Mouse (Mus musculus) lung, embryonic 14.5 days (tissue): ENCODE measurements around the gene F930015N05Rik. TPM values are rescaled to one million over a fixed set of nuclear protein-coding genes. Genes with fewer than 3 reads are reported as not detected.

Experiments used
- ATAC-seq: fragments of 200-750 bp; cut with Nextera tagmentation; 2 replicates; pipeline ENCODE4 v1.8.0; 2017; ENCODE audit warnings: mild to moderate bottlenecking, moderate TSS enrichment, moderate library complexity; ENCODE audit not compliant: insufficient read depth
- DNase-seq: peaks from one replicate; pipeline ENCODE4 v3.0.0-alpha.2; 2015
- H3K27ac ChIP-seq: fragments of 300-500 bp; sonication (generic); 2 replicates; pipeline ENCODE4 v1.5.1; 2014; ENCODE audit warnings: low read depth, mild to moderate bottlenecking, moderate library complexity
- H3K27me3 ChIP-seq: fragments of 300-500 bp; sonication (generic); 2 replicates; pipeline ENCODE4 v1.6.1; 2014; ENCODE audit warnings: low read length, control low read depth; ENCODE audit not compliant: insufficient read depth
- H3K36me3 ChIP-seq: fragments of 300-500 bp; sonication (generic); 2 replicates; pipeline ENCODE4 v1.6.1; 2014; ENCODE audit warnings: control low read depth; ENCODE audit not compliant: insufficient read depth
- H3K4me1 ChIP-seq: fragments of 300-500 bp; sonication (generic); 2 replicates; pipeline ENCODE4 v1.6.1; 2014; ENCODE audit warnings: antibody characterized with exemption, control low read depth; ENCODE audit not compliant: insufficient read depth
- H3K4me2 ChIP-seq: fragments of 300-500 bp; sonication (generic); 2 replicates; pipeline ENCODE4 v1.6.1; 2014; ENCODE audit warnings: mild to moderate bottlenecking
- H3K4me3 ChIP-seq: fragments of 300-500 bp; sonication (generic); 2 replicates; pipeline ENCODE4 v1.5.1; 2014; ENCODE audit warnings: low read depth, low read length
- H3K9ac ChIP-seq: fragments of 300-500 bp; sonication (generic); 2 replicates; pipeline ENCODE4 v1.6.1; 2014
- H3K9me3 ChIP-seq: fragments of 300-500 bp; sonication (generic); 2 replicates; pipeline ENCODE4 v1.6.1; 2016; ENCODE audit warnings: low read depth, low read length, control low read depth
- CTCF ChIP-seq: IDR thresholded peaks from 2 replicates; pipeline ENCODE4 v1.5.1; 2016; ENCODE audit warnings: antibody characterized with exemption, low read depth
- WGBS: fragments of 180-500 bp; shearing (Covaris S2); extraction: QIAGEN DNeasy Blood & Tissue Kit; methylation state at CpG from one replicate; pipeline ENCODE4 v1.1.7; 2014; 5-methylcytosine and 5-hydroxymethylcytosine counted together
- polyA plus RNA-seq: library from polyadenylated mRNA; unstranded; fragments of >200 nt; fragmentation: Nextera tagmentation; extraction: Ambion mirVana; gene quantifications from 2 replicates; pipeline ENCODE4 v1.2.1, GENCODE M21; 2014

F930015N05Rik gene
- polyA plus RNA-seq, 1 experiment from 2014 or later = 0.37 TPM

- ATAC-seq = no peak
- TF ChIP-seq CTCF = no peak
- no peaks in the 10 kb centered on the region for H3K27me3 ChIP-seq
- WGBS = 45% methylated on average over 1 of the region's 1 CpGs
- no peak for DNase-seq
- no peak overlapping the region for H3K9ac ChIP-seq
- no peaks in the 10 kb centered on the region for H3K4me1 ChIP-seq
- H3K4me2 ChIP-seq = no peak overlapping the region
- no peaks in the 10 kb centered on the region for H3K36me3 ChIP-seq
- no peaks in the 10 kb centered on the region for H3K9me3 ChIP-seq
- H3K4me3 ChIP-seq = no peak overlapping the region
- H3K27ac ChIP-seq = no peak overlapping the region
Observed at GRCm38 (mm10) chr11:64445227-64445626, 8.8 kb upstream of the F930015N05Rik start.

- Histone ChIP-seq H3K4me2 (no peak overlapping the region), H3K36me3 (no peaks in the 10 kb centered on the region), H3K4me3 (no peak overlapping the region), H3K27ac (no peak overlapping the region), H3K4me1 (no peaks in the 10 kb centered on the region), H3K27me3 (peaks cover 5% of the 10 kb centered on the region; the same call in 1 of the 2 replicates), H3K9ac (no peak overlapping the region), H3K9me3 (no peaks in the 10 kb centered on the region)
- ATAC-seq (no peak), DNase-seq (no peak)
- WGBS = 40% methylated on average over 3 of the region's 3 CpGs
- no peak for TF ChIP-seq CTCF
Observed at GRCm38 (mm10) chr11:64442701-64443100, 6.2 kb upstream of the F930015N05Rik start.

- DNase-seq (peak; percentile 95), ATAC-seq (no peak)
- peak; percentile 72 for TF ChIP-seq CTCF
- no peaks in the 10 kb centered on the region for H3K4me1 ChIP-seq
- no peaks in the 10 kb centered on the region for H3K9me3 ChIP-seq
- no peak overlapping the region for H3K4me3 ChIP-seq
- H3K9ac ChIP-seq = no peak overlapping the region
- peaks cover 7% of the 10 kb centered on the region for H3K27me3 ChIP-seq
- 12% methylated on average over 8 of the region's 8 CpGs for WGBS
- no peaks in the 10 kb centered on the region for H3K36me3 ChIP-seq
- no peak overlapping the region for H3K27ac ChIP-seq
- H3K4me2 ChIP-seq = peak overlapping the region; percentile 46
Observed at GRCm38 (mm10) chr11:64442119-64442518, 5.7 kb upstream of the F930015N05Rik start.

GRCm38 (mm10) chr11:64438909-64439308 is 2.5 kb upstream of the F930015N05Rik start:
- no peaks in the 10 kb centered on the region for H3K36me3 ChIP-seq
- H3K9me3 ChIP-seq = no peaks in the 10 kb centered on the region
- no peak overlapping the region for H3K27ac ChIP-seq
- 29% methylated on average over 3 of the region's 3 CpGs for WGBS
- H3K4me2 ChIP-seq = no peak overlapping the region
- H3K4me1 ChIP-seq = no peaks in the 10 kb centered on the region
- H3K4me3 ChIP-seq = no peak overlapping the region
- peaks cover 19% of the 10 kb centered on the region for H3K27me3 ChIP-seq
- peak; percentile 53 for TF ChIP-seq CTCF
- no peak overlapping the region for H3K9ac ChIP-seq
- ATAC-seq = no peak
- peak; percentile 36 for DNase-seq

- no peak overlapping the region for H3K27ac ChIP-seq
- DNase-seq = no peak
- H3K4me1 ChIP-seq = no peaks in the 10 kb centered on the region
- WGBS = 83% methylated on average over 3 of the region's 3 CpGs
- ATAC-seq = no peak
- no peak overlapping the region for H3K9ac ChIP-seq
- H3K36me3 ChIP-seq = no peaks in the 10 kb centered on the region
- H3K4me2 ChIP-seq = no peak overlapping the region
- no peak overlapping the region for H3K4me3 ChIP-seq
- peaks cover 26% of the 10 kb centered on the region for H3K27me3 ChIP-seq
- no peak for TF ChIP-seq CTCF
- H3K9me3 ChIP-seq = no peaks in the 10 kb centered on the region
Observed at GRCm38 (mm10) chr11:64437721-64438120, 1.3 kb upstream of the F930015N05Rik start.

GRCm38 (mm10) chr11:64436791-64437298 is 392 bp upstream of the F930015N05Rik start:
- peak overlapping the region; percentile 55 for H3K4me3 ChIP-seq
- H3K36me3 ChIP-seq = no peaks in the 10 kb centered on the region
- no peaks in the 10 kb centered on the region for H3K4me1 ChIP-seq
- H3K4me2 ChIP-seq = peak overlapping the region; percentile 88
- H3K9ac ChIP-seq = no peak overlapping the region; the same call in 1 of the 2 replicates
- H3K27me3 ChIP-seq = peaks cover 26% of the 10 kb centered on the region
- ATAC-seq (no peak), DNase-seq (no peak)
- H3K27ac ChIP-seq = no peak overlapping the region
- WGBS = 28% methylated on average over 5 of the region's 5 CpGs
- H3K9me3 ChIP-seq = no peaks in the 10 kb centered on the region
- TF ChIP-seq CTCF = no peak

GRCm38 (mm10) chr11:64435546-64436411 is 674 bp downstream of the F930015N05Rik start:
- ATAC-seq (peak; percentile 67), DNase-seq (peak; percentile 52)
- Histone ChIP-seq H3K4me2 (peak overlapping the region; percentile 88), H3K9ac (peak overlapping the region; percentile 61), H3K27me3 (peaks cover 26% of the 10 kb centered on the region), H3K4me1 (no peaks in the 10 kb centered on the region), H3K27ac (no peak overlapping the region), H3K36me3 (no peaks in the 10 kb centered on the region), H3K4me3 (peak overlapping the region; percentile 55), H3K9me3 (no peaks in the 10 kb centered on the region)
- WGBS = under 1% methylated on average over 81 of the region's 81 CpGs
- no peak for TF ChIP-seq CTCF
